Mouse (Mus musculus) thymus, adult 2 months (tissue): ENCODE measurements around the gene Mis18bp1. TPM values are rescaled to one million over a fixed set of nuclear protein-coding genes. Genes with fewer than 3 reads are reported as not detected.

ENCODE experiments used
- DNase-seq: peaks from one replicate; pipeline ENCODE4 v3.0.0; 2021
- H3K27ac ChIP-seq: fragments of 200-500 bp; 2 replicates; pipeline ENCODE4 v1.5.1; 2012; ENCODE audit warnings: low read length, control low read depth; ENCODE audit not compliant: control insufficient read depth, insufficient read depth
- H3K27me3 ChIP-seq: fragments of 200-500 bp; 2 replicates; pipeline ENCODE4 v1.6.1; 2012; ENCODE audit warnings: mild to moderate bottlenecking, low read length, moderate library complexity, mixed read lengths; ENCODE audit not compliant: control insufficient read depth, insufficient read depth
- H3K36me3 ChIP-seq: fragments of 200-500 bp; 2 replicates; pipeline ENCODE4 v1.6.1; 2012; ENCODE audit warnings: mild to moderate bottlenecking, low read length, moderate library complexity; ENCODE audit not compliant: control insufficient read depth, insufficient read depth
- H3K4me1 ChIP-seq: fragments of 200-500 bp; replicated peaks from 2 replicates; pipeline ENCODE4 v1.6.1; 2012; ENCODE audit warnings: low read length; ENCODE audit not compliant: control insufficient read depth, insufficient read depth
- H3K4me3 ChIP-seq: fragments of 200-500 bp; 2 replicates; pipeline ENCODE4 v1.5.1; 2012; ENCODE audit warnings: mild to moderate bottlenecking, low read length, control low read depth, moderate library complexity; ENCODE audit not compliant: control insufficient read depth, insufficient read depth
- CTCF ChIP-seq: fragments of 200-500 bp; IDR thresholded peaks from 2 replicates; pipeline ENCODE4 v1.5.1; 2012; ENCODE audit warnings: mild to moderate bottlenecking, control low read depth, low read length, moderate library complexity, borderline replicate concordance; ENCODE audit not compliant: control insufficient read depth, poor library complexity, insufficient read depth; ENCODE audit errors: extremely low read depth
- POLR2A ChIP-seq: fragments of 200-500 bp; IDR thresholded peaks from 2 replicates; pipeline ENCODE4 v1.6.1; 2012; ENCODE audit warnings: mild to moderate bottlenecking, low read length, control low read depth, moderate library complexity; ENCODE audit not compliant: control insufficient read depth, poor library complexity, insufficient read depth; ENCODE audit errors: extremely low read depth
- WGBS: fragments of 180-500 bp; shearing (Covaris S2); methylation state at CpG from one replicate; pipeline ENCODE4 v1.1.7; 2018; 5-methylcytosine and 5-hydroxymethylcytosine counted together
- polyA plus RNA-seq: library from polyadenylated mRNA; depleted of rRNA; stranded (reverse); fragments of >200 nt; gene quantifications from 2 replicates; pipeline ENCODE4 v1.2.3, GENCODE M21; 2012; rRNA removed

Mis18bp1 gene
- polyA plus RNA-seq, 1 experiment = 3.8 TPM

GRCm38 (mm10) chr12:65113925-65114324 is 58.5 kb downstream of the Mis18bp1 start:
- Histone ChIP-seq H3K4me3 (no peak overlapping the region), H3K4me1 (no peaks in the 10 kb centered on the region), H3K36me3 (peaks cover 11% of the 10 kb centered on the region; the same call in 1 of the 2 replicates), H3K27me3 (no peaks in the 10 kb centered on the region), H3K27ac (no peak overlapping the region)
- no peak for DNase-seq
- TF ChIP-seq CTCF (no peak), POLR2A (no peak)
- 94% methylated on average over 4 of the region's 4 CpGs for WGBS

DNA sequence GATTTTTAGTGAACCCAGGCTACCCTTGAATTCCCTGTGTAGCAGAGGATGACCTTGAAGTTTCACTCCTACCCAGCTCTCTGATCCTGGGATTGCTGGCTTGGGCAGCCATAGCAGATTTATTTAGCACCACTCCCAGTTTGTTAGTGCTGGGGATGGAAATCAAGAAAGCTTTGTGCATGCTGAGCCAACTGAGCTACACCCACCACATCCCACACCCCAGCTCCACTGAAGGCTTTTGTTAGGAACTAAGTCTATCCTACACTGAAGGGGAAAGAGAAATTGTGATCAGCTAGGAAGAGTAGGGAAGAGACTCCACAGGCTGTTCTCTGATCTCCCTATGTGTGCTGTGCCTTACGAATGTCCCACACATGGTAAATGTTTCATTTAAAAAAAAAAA is 59.6 kb downstream of the Mis18bp1 start:
- TF ChIP-seq POLR2A = no peak
- TF ChIP-seq CTCF = no peak
- no peak overlapping the region for H3K27ac ChIP-seq
- H3K4me1 ChIP-seq = no peaks in the 10 kb centered on the region
- no peak for DNase-seq
- 97% methylated on average over 1 of the region's 1 CpGs for WGBS
- no peaks in the 10 kb centered on the region for H3K27me3 ChIP-seq
- H3K36me3 ChIP-seq = peaks cover 9% of the 10 kb centered on the region; the same call in 1 of the 2 replicates
- no peak overlapping the region for H3K4me3 ChIP-seq

DNA sequence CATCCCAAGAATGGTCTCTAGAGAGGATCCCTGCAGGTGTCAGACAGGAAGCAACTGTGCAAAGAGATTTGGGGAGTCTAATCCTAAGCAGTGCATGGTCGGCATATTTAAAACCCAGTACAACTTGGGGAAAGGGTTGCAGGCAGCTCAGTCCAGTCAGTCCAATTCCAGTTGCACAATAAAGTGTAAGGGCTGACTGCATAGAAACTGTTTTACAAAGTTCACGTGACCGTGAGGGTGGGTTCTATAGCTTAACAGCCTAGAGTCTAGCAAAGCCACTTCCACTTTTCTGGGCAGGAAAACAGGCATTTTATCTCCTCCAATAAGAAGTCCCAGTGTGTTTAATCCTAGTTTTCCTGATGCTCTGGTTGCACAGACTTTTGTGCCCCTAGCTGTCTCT is 60.9 kb downstream of the Mis18bp1 start:
- Histone ChIP-seq H3K27ac (no peak overlapping the region), H3K4me1 (no peaks in the 10 kb centered on the region), H3K27me3 (no peaks in the 10 kb centered on the region), H3K4me3 (no peak overlapping the region), H3K36me3 (peaks cover 9% of the 10 kb centered on the region)
- no peak for DNase-seq
- no peak for TF ChIP-seq CTCF
- no peak for TF ChIP-seq POLR2A
- 88% methylated on average over 3 of the region's 3 CpGs for WGBS

DNA sequence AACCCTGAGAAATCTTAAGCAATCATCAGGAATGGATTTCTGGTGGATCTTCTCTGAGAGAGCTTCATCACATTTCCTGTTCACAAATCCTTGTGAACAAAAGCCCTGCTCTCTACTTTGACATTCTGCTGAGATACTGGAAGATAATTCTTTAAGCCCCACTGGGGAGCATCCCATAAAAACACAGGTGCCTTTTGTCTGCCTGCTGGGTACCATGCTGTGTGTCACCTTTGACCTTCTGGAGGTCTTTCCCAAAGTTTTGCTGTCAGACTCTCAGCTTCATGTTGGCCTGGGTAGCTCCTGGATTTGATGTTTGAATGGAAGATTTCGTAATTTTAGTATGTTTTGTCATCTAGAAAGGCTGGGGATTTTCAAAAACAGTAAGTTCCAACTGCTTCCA is 63.7 kb downstream of the Mis18bp1 start:
- Histone ChIP-seq H3K27ac (no peak overlapping the region), H3K4me3 (no peak overlapping the region), H3K4me1 (no peaks in the 10 kb centered on the region), H3K36me3 (peaks cover 22% of the 10 kb centered on the region), H3K27me3 (no peaks in the 10 kb centered on the region)
- WGBS = 97% methylated on average over 1 of the region's 1 CpGs
- TF ChIP-seq POLR2A (no peak), CTCF (no peak)
- DNase-seq = no peak

Other genes with a start within 250 kb of the Mis18bp1 start
- 5.6 and 6.5 TPM in 2 replicates for gene Klhl28, start 207.1 kb downstream of the Mis18bp1 start, polyA plus RNA-seq
- 8.2 and 8.4 TPM in 2 replicates for gene Togaram1, start 206.8 kb downstream of the Mis18bp1 start, polyA plus RNA-seq
- gene Prpf39, start 136.3 kb downstream of the Mis18bp1 start, polyA plus RNA-seq = 15.7 and 18.7 TPM in 2 replicates
- 42.7 and 49.9 TPM in 2 replicates for gene Fkbp3, start 98.6 kb downstream of the Mis18bp1 start, polyA plus RNA-seq
- gene Fancm, start 97.0 kb downstream of the Mis18bp1 start, polyA plus RNA-seq = 4.3 and 6.6 TPM in 2 replicates
- gene Wdr20rt, start 52.9 kb upstream of the Mis18bp1 start, polyA plus RNA-seq = not detected in 2 replicates